Mouse (Mus musculus) neural tube, embryonic 12.5 days (tissue): ENCODE measurements around the gene Glrx. TPM values are rescaled to one million over a fixed set of nuclear protein-coding genes. Genes with fewer than 3 reads are reported as not detected.
"Not testable (repeated sequence)": the region's sequence is repeated elsewhere in the genome, so short reads cannot be mapped to it uniquely, and the experiment has no call there.

Experiments used
- ATAC-seq: fragments of 200-750 bp; cut with Nextera tagmentation; 2 replicates; pipeline ENCODE4 v1.8.0; 2017; ENCODE audit warnings: low read depth, mild to moderate bottlenecking, moderate TSS enrichment, moderate library complexity; ENCODE audit not compliant: low FRiP score
- H3K27ac ChIP-seq: fragments of 300-500 bp; sonication (generic); 2 replicates; pipeline ENCODE4 v1.5.1; 2016
- H3K27me3 ChIP-seq: fragments of 300-500 bp; sonication (generic); replicated peaks from 2 replicates; pipeline ENCODE4 v1.6.1; 2016; ENCODE audit warnings: mild to moderate bottlenecking
- H3K36me3 ChIP-seq: fragments of 300-500 bp; sonication (generic); 2 replicates; pipeline ENCODE4 v1.6.1; 2016; ENCODE audit warnings: mild to moderate bottlenecking
- H3K4me1 ChIP-seq: fragments of 300-500 bp; sonication (generic); 2 replicates; pipeline ENCODE4 v1.6.1; 2016
- H3K4me2 ChIP-seq: fragments of 300-500 bp; sonication (generic); replicated peaks from 2 replicates; pipeline ENCODE4 v1.6.1; 2016; ENCODE audit warnings: mild to moderate bottlenecking
- H3K4me3 ChIP-seq: fragments of 300-500 bp; sonication (generic); 2 replicates; pipeline ENCODE4 v1.5.1; 2016
- H3K9ac ChIP-seq: fragments of 300-500 bp; sonication (generic); 2 replicates; pipeline ENCODE4 v1.6.1; 2016; ENCODE audit warnings: mild to moderate bottlenecking
- H3K9me3 ChIP-seq: fragments of 300-500 bp; sonication (generic); 2 replicates; pipeline ENCODE4 v1.6.1; 2016; ENCODE audit warnings: mild to moderate bottlenecking
- WGBS: fragments of 180-500 bp; shearing (Covaris S2); methylation state at CpG from one replicate; pipeline ENCODE4 v1.1.7; 2016; 5-methylcytosine and 5-hydroxymethylcytosine counted together
- polyA plus RNA-seq: library from polyadenylated mRNA; unstranded; fragments of >200 nt; fragmentation: Nextera tagmentation; extraction: Ambion mirVana; gene quantifications from 2 replicates; pipeline ENCODE4 v1.2.1, GENCODE M21; 2016

Gene Glrx
- polyA plus RNA-seq, 1 experiment from 2014 or later, result 38.6 TPM

DNA sequence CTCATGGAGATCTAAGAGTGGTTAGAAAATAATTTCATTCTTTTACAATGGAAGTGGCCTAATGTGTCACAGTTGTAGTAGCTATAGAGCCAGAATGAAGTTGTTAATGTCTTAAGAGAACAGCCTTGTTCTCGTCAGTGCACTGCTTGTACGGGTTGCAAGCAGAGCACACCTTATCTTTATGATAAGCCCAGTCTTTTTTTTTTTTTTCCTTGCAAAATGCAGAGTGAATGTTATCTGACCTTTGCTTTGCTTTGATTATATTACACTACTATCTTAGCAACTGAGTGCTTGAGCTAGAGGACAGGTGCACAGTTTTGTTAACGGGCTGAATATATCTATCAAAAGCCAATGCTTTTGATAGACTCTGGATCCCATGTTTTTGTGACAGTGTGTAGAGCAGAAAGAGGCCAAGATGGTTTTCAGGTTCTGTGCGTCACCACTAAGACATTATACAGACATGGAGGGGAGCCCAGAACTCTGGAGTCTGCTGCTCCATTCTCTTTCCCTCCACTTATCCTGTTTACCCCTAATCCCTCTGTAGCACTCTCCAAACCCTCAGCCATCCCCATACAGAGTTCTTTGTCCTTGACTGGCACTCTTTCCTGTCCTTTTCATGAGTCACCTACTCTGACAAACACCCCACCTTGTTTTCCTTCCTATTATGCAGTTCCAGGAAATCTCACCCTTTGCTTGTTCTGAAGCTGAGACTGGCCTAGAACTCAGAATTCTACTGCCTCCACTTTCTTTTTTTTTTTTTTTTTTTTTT lies 35.1 kb downstream of the Glrx start:
- H3K4me1 ChIP-seq, result no peaks in the 10 kb centered on the region
- H3K27ac ChIP-seq, result no peak overlapping the region
- H3K9me3 ChIP-seq, result no peaks in the 10 kb centered on the region
- WGBS, result 94% methylated on average over 4 of the region's 4 CpGs
- no peak overlapping the region for H3K4me3 ChIP-seq
- no peak for ATAC-seq
- peaks cover 24% of the 10 kb centered on the region; the same call in 1 of the 2 replicates for H3K36me3 ChIP-seq
- no peak overlapping the region for H3K4me2 ChIP-seq
- no peak overlapping the region for H3K9ac ChIP-seq
- no peaks in the 10 kb centered on the region for H3K27me3 ChIP-seq

DNA sequence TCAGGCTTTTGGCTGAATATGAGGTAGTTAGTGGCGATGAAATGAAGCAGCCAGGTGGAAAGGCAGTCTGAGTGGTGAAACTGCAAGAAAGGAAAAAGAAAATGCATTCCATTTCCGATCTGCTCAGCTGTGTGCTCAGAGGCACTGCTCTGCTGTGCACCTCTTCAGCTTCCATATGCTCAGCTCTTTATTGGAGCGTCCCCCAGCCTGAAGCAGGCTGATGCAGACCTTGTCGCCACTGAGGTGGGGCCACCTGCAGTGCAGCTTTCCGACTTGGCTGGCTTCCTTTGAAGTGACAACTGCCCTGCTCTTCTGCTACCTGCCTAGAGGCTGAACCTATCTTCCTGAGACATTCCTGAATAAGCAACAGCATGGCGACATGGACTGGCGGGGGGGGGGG lies 36.5 kb downstream of the Glrx start:
- peaks cover 21% of the 10 kb centered on the region; the same call in 1 of the 2 replicates for H3K36me3 ChIP-seq
- H3K27me3 ChIP-seq, H3K9ac ChIP-seq, H3K4me3 ChIP-seq, ATAC-seq, H3K4me2 ChIP-seq, H3K9me3 ChIP-seq, H3K27ac ChIP-seq, H3K4me1 ChIP-seq: not testable (repeated sequence)
- WGBS, result 74% methylated on average over 7 of the region's 7 CpGs

DNA sequence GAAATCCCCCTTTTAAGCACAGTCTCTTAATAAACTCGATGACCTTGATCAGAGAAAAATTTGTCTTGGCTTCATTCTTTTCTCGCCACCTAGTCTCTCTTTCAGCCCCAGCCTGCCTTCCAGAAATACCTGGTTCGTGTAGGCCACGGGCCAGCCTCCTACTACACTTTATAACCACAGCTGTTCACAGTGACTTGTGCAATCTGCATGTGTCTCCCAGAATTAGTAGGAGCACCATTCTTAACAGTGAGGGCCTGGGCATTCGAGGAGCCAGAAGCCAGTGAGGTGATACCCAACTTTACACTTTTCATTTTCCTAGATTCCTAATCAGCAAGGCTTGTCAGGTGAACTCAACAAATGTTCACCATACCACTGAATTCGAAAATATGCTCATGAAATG lies 36.9 kb downstream of the Glrx start:
- no peak for ATAC-seq
- whole genome bisulfite sequencing, result 84% methylated on average over 6 of the region's 6 CpGs

DNA sequence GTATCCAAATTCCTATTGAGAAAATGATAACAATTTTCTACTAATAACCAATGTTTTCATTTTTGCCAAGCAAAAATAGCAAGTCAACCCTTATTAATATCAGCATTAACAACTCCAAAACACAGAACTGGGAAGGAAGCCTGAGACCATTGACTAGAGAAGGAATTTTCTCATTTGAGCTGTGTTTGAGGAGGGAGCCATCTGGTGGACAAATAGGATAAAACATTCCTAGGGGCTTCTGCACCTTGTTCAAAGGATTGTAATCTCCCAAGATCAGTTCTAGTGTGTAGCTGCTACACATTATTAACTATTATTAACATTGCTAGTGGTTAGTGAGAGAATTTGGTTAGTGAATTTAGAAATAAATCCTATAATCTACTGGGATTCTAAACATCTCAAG lies 38.2 kb downstream of the Glrx start:
- ATAC-seq, result peak; percentile 57; the same call in 1 of the 2 replicates
- Histone ChIP-seq H3K4me1 (no peaks in the 10 kb centered on the region), H3K4me2 (no peak overlapping the region), H3K27ac (no peak overlapping the region), H3K36me3 (peaks cover 16% of the 10 kb centered on the region; the same call in 1 of the 2 replicates), H3K9me3 (no peaks in the 10 kb centered on the region), H3K9ac (no peak overlapping the region), H3K4me3 (no peak overlapping the region), H3K27me3 (no peaks in the 10 kb centered on the region)

More for the DNA sequence above, 36.9 kb downstream of the Glrx start:
- peaks cover 18% of the 10 kb centered on the region; the same call in 1 of the 2 replicates for H3K36me3 ChIP-seq
- no peaks in the 10 kb centered on the region for H3K27me3 ChIP-seq
- no peaks in the 10 kb centered on the region for H3K4me1 ChIP-seq
- no peaks in the 10 kb centered on the region for H3K9me3 ChIP-seq
- H3K4me3 ChIP-seq, result no peak overlapping the region
- H3K4me2 ChIP-seq, result no peak overlapping the region
- no peak overlapping the region for H3K9ac ChIP-seq
- H3K27ac ChIP-seq, result no peak overlapping the region

DNA sequence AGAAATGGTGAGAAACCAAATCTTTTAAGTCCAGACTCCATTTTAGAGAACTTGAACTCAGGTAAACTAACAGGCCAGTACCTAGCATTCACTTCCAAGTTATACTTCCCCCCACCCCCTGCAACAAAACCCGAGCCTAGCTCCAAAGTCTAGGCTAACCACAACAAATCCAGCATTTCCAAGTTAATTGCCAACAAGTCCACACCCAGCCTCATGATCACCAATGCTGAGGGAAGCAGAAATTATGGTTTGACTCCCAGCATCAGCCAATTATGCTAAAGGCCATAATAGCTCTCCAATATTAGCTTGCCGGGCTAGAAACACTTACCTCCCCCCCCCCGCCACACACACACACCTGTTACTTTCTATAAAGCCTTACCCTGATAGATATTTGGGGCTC lies 40.1 kb downstream of the Glrx start:
- no peak overlapping the region for H3K4me3 ChIP-seq
- ATAC-seq, result no peak
- H3K4me1 ChIP-seq, result no peaks in the 10 kb centered on the region
- no peaks in the 10 kb centered on the region for H3K27me3 ChIP-seq
- no peaks in the 10 kb centered on the region for H3K9me3 ChIP-seq
- no peak overlapping the region for H3K4me2 ChIP-seq
- peaks cover 8% of the 10 kb centered on the region for H3K36me3 ChIP-seq
- H3K9ac ChIP-seq, result no peak overlapping the region
- no peak overlapping the region for H3K27ac ChIP-seq
- 78% methylated on average over 3 of the region's 3 CpGs for WGBS

DNA sequence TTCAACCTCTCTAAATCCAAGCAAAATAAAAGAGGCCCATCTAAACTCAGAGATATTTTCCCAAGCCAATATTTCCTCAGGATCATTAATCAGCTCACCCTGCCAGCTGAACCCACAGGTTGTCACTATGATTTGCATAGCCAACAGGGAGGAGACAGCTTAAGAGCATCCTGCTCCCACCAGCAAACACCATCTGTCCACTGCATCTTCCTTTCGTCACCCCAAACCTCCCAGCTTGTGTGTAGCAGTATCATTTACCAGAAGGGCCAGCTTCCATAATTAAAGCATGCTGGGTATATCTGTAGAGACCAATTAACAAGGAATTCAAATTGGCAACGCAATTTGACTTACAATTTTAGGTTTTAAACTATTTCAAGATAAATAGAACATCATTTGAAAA lies 40.8 kb downstream of the Glrx start:
- peaks cover 9% of the 10 kb centered on the region for H3K36me3 ChIP-seq
- H3K9ac ChIP-seq, result no peak overlapping the region
- WGBS, result 74% methylated on average over 2 of the region's 2 CpGs
- H3K4me3 ChIP-seq, result no peak overlapping the region
- no peaks in the 10 kb centered on the region for H3K4me1 ChIP-seq
- no peak overlapping the region for H3K4me2 ChIP-seq
- H3K27ac ChIP-seq, result no peak overlapping the region
- H3K27me3 ChIP-seq, result no peaks in the 10 kb centered on the region
- ATAC-seq, result peak; percentile 37; the same call in 1 of the 2 replicates
- no peaks in the 10 kb centered on the region for H3K9me3 ChIP-seq

DNA sequence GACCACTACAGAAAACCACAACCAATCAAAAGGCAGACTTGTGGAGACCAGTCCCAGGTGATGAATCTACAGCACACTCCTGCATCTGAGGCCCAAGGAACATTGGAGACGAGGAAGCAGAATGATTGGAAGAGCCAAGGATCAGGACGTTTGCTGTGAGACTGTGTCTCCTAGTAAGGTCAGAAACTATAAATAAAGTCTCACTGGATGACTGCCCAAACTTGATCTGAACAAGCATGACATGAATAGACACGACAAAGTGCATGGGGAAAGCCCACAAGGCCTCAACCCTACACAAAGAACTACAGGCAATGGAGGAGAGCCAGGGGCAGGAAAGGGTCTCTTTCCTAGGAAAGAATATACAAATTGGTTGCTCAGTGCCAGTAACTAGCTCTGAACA lies 44.1 kb downstream of the Glrx start:
- Histone ChIP-seq H3K27me3 (no peaks in the 10 kb centered on the region), H3K4me2 (no peak overlapping the region), H3K27ac (no peak overlapping the region), H3K9ac (no peak overlapping the region), H3K4me1 (no peaks in the 10 kb centered on the region), H3K9me3 (0 out of 2 replicates have a peak, but pooled peaks cover 5% of the 10 kb centered on the region), H3K36me3 (peaks cover 11% of the 10 kb centered on the region), H3K4me3 (no peak overlapping the region)
- 87% methylated on average over 3 of the region's 3 CpGs for WGBS
- no peak for ATAC-seq

DNA sequence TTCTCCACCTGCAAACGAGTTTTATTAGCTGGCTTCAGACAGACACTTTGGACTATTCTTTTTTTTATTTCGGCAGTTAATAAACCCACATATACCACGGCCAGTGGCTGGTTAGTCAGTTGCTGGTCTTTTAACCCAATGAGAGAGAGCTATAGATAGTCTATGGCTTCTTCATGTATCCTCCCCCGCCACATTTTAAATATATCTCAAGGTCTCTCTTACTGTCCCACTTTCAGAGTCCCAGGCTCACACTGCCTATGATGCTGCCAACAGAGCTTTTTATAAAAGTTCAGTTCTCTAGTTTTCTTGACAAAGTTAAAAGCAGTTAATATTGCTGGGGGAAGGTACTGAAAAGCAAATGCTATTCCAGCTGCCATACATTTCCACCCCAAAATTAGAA lies 52.2 kb downstream of the Glrx start:
- H3K9me3 ChIP-seq, result no peaks in the 10 kb centered on the region
- no peaks in the 10 kb centered on the region for H3K27me3 ChIP-seq
- peaks cover 35% of the 10 kb centered on the region for H3K36me3 ChIP-seq
- no peak overlapping the region for H3K9ac ChIP-seq
- no peak overlapping the region for H3K4me3 ChIP-seq
- 92% methylated on average over 4 of the region's 4 CpGs for WGBS
- no peaks in the 10 kb centered on the region for H3K4me1 ChIP-seq
- H3K4me2 ChIP-seq, result no peak overlapping the region
- no peak overlapping the region for H3K27ac ChIP-seq
- no peak for ATAC-seq

DNA sequence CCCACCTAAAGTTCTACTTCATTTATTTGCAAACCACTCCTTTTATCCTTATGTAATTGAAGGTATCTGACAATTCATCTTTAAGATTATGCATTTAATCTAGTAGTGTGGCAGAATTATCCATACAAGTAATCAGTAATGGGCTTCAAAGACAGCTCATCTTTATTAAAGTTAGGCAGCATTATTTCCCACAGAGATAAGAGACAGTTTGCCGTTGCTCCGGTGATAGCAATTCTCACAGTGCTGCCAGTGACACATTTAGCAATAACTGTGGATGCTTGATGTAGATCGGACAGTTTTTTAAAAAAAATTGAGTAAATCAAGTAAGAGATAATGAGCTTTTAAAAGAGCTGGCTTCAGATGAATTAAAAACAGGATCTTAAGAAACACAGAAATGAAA lies 52.6 kb downstream of the Glrx start:
- Histone ChIP-seq H3K27me3 (no peaks in the 10 kb centered on the region), H3K9ac (no peak overlapping the region), H3K4me3 (no peak overlapping the region), H3K36me3 (peaks cover 33% of the 10 kb centered on the region), H3K4me1 (no peaks in the 10 kb centered on the region), H3K9me3 (no peaks in the 10 kb centered on the region), H3K4me2 (no peak overlapping the region), H3K27ac (no peak overlapping the region)
- no peak for ATAC-seq
- WGBS, result 96% methylated on average over 3 of the region's 3 CpGs

DNA sequence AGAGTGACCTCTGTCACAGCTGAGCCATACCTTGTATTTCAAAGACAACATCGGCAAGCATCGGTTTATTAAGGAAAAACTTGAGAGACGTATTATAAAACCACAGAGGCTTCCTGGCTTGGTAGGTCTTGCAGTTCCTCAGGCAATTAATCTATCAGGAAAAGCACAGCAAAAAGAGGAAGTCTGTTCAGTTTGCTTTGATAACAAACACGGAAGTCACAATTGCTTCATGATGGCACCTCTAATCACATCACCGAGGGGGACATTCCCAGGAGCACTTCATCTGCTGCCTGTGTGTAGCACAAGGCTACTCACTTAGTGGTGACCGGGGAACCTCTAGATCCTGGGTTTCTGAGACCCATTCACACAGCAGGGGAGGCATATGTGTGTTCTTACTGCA lies 53.2 kb downstream of the Glrx start:
- no peak overlapping the region for H3K9ac ChIP-seq
- WGBS, result 87% methylated on average over 6 of the region's 6 CpGs
- H3K4me3 ChIP-seq, result no peak overlapping the region
- H3K4me1 ChIP-seq, result no peaks in the 10 kb centered on the region
- H3K9me3 ChIP-seq, result no peaks in the 10 kb centered on the region
- H3K4me2 ChIP-seq, result no peak overlapping the region
- no peak overlapping the region for H3K27ac ChIP-seq
- H3K27me3 ChIP-seq, result no peaks in the 10 kb centered on the region
- ATAC-seq, result no peak
- H3K36me3 ChIP-seq, result peaks cover 33% of the 10 kb centered on the region

Other genes starting within 250 kb of the Glrx start
- gene Ell2, start 133.1 kb upstream of the Glrx start, polyA plus RNA-seq, result 5.1 and 6.6 TPM in 2 replicates
- 45.0 and 45.9 TPM in 2 replicates for gene Rhobtb3, start 104.1 kb downstream of the Glrx start, polyA plus RNA-seq
- 0.75 and 1.2 TPM in 2 replicates for gene Spata9, start 127.3 kb downstream of the Glrx start, polyA plus RNA-seq
- 16.4 and 20.1 TPM in 2 replicates for gene Rfesd, start 178.9 kb downstream of the Glrx start, polyA plus RNA-seq
- gene Gpr150, start 217.1 kb downstream of the Glrx start, polyA plus RNA-seq, result 0.80 and 0.91 TPM in 2 replicates